ENCODE assay signal across 26 mouse cellular contexts in the genomic region with DNA sequence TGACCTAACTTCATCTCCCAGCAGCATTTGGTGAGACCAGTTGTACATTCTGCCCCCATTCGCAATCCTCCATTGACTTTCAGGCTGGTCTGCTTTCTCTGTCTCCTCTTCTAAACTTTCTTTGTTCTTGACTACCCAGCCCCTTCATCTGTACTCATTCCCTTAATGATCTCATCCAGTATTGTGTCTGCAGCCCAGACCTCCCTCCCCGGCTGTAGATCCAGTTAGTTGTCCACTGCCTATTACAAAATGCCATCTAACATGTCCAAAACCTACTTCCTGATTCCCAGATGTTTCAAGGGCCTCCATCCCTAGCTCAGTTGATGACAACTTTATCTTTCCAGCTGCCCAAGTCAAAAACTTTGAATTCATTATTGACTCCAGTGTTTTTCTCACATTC.
DNase-seq lines count a peak whose midpoint lies in the region; ATAC-seq and TF ChIP-seq lines count a peak whose summit lies in the region.
"Had no signal": no experiment of that assay in that cellular context is flagged by ENCODE, and none has a peak within 500 bp of the region (broad histone marks: within the 10 kb centered on the region; RNA-seq: fewer than 3 reads in every experiment).

No protein-coding gene starts in this region.

- no peak overlapping the region for H3K9ac ChIP-seq in heart, adult 2 months (ENCODE audit: low read depth, low read length)
- no peak overlapping the region for H3K9ac ChIP-seq in lung, postnatal 0 days (replicated peaks; ENCODE audit: low read depth)
- H3K9ac ChIP-seq: embryonic facial prominence, embryonic 13.5 days; embryonic facial prominence, embryonic 15.5 days; forebrain, embryonic 13.5 days; forebrain, embryonic 15.5 days; forebrain, postnatal 0 days had no signal

- H3K9me3 ChIP-seq in lung, postnatal 0 days (ENCODE audit: low read length): no peaks in the 10 kb centered on the region
- H3K9me3 ChIP-seq: embryonic facial prominence, embryonic 13.5 days; embryonic facial prominence, embryonic 15.5 days; forebrain, embryonic 13.5 days; forebrain, embryonic 15.5 days; G1E had no signal

- TF ChIP-seq CTCF in heart, adult 2 months (IDR thresholded peaks at IDR 0.05): no peak
- no peak for TF ChIP-seq CTCF in lung, postnatal 0 days (IDR thresholded peaks at IDR 0.05)

- no peak overlapping the region for H3K4me2 ChIP-seq in lung, postnatal 0 days (replicated peaks; ENCODE audit: low read depth, low read length)
- H3K4me2 ChIP-seq: embryonic facial prominence, embryonic 13.5 days; embryonic facial prominence, embryonic 15.5 days; forebrain, embryonic 13.5 days; forebrain, embryonic 15.5 days had no signal

- H3K27me3 ChIP-seq in heart, adult 2 months (ENCODE audit: control insufficient read depth, insufficient read depth, low read length): no peaks in the 10 kb centered on the region
- H3K27me3 ChIP-seq in lung, postnatal 0 days (replicated peaks; ENCODE audit: insufficient read depth, low read length): no peaks in the 10 kb centered on the region
- H3K27me3 ChIP-seq: CH12.LX; embryonic facial prominence, embryonic 13.5 days; embryonic facial prominence, embryonic 15.5 days; forebrain, embryonic 13.5 days; forebrain, embryonic 15.5 days had no signal

- peaks cover 2% of the 10 kb centered on the region; the same call in 1 of the 2 replicates for H3K4me1 ChIP-seq in heart, adult 2 months (ENCODE audit: control insufficient read depth, insufficient read depth, low read length)
- no peaks in the 10 kb centered on the region for H3K4me1 ChIP-seq in lung, postnatal 0 days (ENCODE audit: insufficient read depth, low read depth, low read length)
- H3K4me1 ChIP-seq: embryonic facial prominence, embryonic 13.5 days; embryonic facial prominence, embryonic 15.5 days; forebrain, embryonic 13.5 days; forebrain, embryonic 15.5 days had no signal

- H3K4me3 ChIP-seq in heart, adult 2 months: no peak overlapping the region
- H3K4me3 ChIP-seq in lung, postnatal 0 days (ENCODE audit: low read depth, low read length): no peak overlapping the region
- H3K4me3 ChIP-seq: embryonic facial prominence, embryonic 13.5 days; embryonic facial prominence, embryonic 15.5 days; erythroblast, embryonic 14.5 days; forebrain, embryonic 13.5 days; forebrain, embryonic 15.5 days had no signal

- TF ChIP-seq EP300 in heart, adult 2 months (IDR thresholded peaks at IDR 0.05; ENCODE audit: insufficient read depth, low read depth, low read length): no peak
- TF ChIP-seq EP300 in lung, postnatal 0 days (IDR thresholded peaks at IDR 0.05): no peak

- peak; percentile 92 for DNase-seq in heart, adult 11 months
- no peak for DNase-seq in heart, postnatal 25 days (ENCODE audit: low spot score)
- DNase-seq in heart, postnatal 10 days: peak; percentile 4 to 15
- no peak for DNase-seq in heart, adult 2 months
- DNase-seq in lung, postnatal 0 days (ENCODE audit: low spot score): peak; percentile 6
- DNase-seq in lung, adult 18-20 months: no peak
- DNase-seq in cerebellum, postnatal 4 days (ENCODE audit: low spot score in 2 of 2): no peak
- DNase-seq: adrenal gland, adult 2 months; adrenal gland, postnatal 10 days; adrenal gland, postnatal 25 days; B cell, adult 2 months; cerebellum, adult 11-12 months; cerebellum, adult 2 months; cerebellum, adult 9-10 months; cerebellum, postnatal 10 days; cerebellum, postnatal 25 days; embryo, embryonic 11 days; forebrain, postnatal 0 days had no signal

- intact Hi-C loops in heart, postnatal 25 days (cut with DNase I): loop anchor here (1.0 kb wide), 1 partner anchor 11 kb away; no protein-coding TSS in a partner anchor
- intact Hi-C loops in heart, postnatal 10 days (cut with DNase I): no loop called here
- intact Hi-C loops in heart, adult 2 months (cut with DNase I): no loop called here

- H3K27ac ChIP-seq in heart, adult 2 months: no peak overlapping the region
- H3K27ac ChIP-seq in lung, postnatal 0 days (ENCODE audit: low read length): no peak overlapping the region
- H3K27ac ChIP-seq: embryonic facial prominence, embryonic 13.5 days; embryonic facial prominence, embryonic 15.5 days; forebrain, embryonic 13.5 days; forebrain, embryonic 15.5 days had no signal

- no peak for TF ChIP-seq POLR2A in heart, adult 2 months (IDR thresholded peaks at IDR 0.05; ENCODE audit: insufficient read depth, low read depth, low read length)

- no peaks in the 10 kb centered on the region for H3K36me3 ChIP-seq in heart, adult 2 months (ENCODE audit: control insufficient read depth, insufficient read depth, low read length)
- H3K36me3 ChIP-seq in lung, postnatal 0 days (ENCODE audit: insufficient read depth, low read length): no peaks in the 10 kb centered on the region
- H3K36me3 ChIP-seq: embryonic facial prominence, embryonic 13.5 days; embryonic facial prominence, embryonic 15.5 days; forebrain, embryonic 15.5 days; G1E had no signal

- no peaks in the 10 kb centered on the region for H3K79me2 ChIP-seq in heart, adult 2 months (replicated peaks; ENCODE audit: control insufficient read depth, insufficient read depth, low read length)

- ATAC-seq in lung, postnatal 0 days: no peak
- ATAC-seq: CD4-positive, CD25-positive, alpha-beta regulatory T cell, adult 4 months; forebrain, embryonic 13.5 days; forebrain, embryonic 15.5 days; forebrain, postnatal 0 days had no signal

- 68% methylated on average over 2 of the region's 2 CpGs for WGBS in heart, adult 2 months
- 65% methylated on average over 2 of the region's 2 CpGs for WGBS in lung, postnatal 0 days

Comparison
In these comparisons a context has a peak if more than half of its experiments do, and no peak if none do; other contexts are left out.
1. DNase-seq: peak in heart, adult 11 months (single experiment), heart, postnatal 10 days (2 of 2) and lung, postnatal 0 days (single experiment); none in heart, postnatal 25 days (single experiment), heart, adult 2 months (0 of 2), lung, adult 18-20 months (0 of 2) and cerebellum, postnatal 4 days (0 of 2).